ENCODE assay signal across 13 mouse cellular contexts in genomic region chr8:113581098-113581497, GRCm38 (mm10). TPM values are rescaled to one million over a fixed set of nuclear protein-coding genes. Genes with fewer than 3 reads are reported as not detected.
A peak's percentile ranks its signal among the peaks of the same experiment; 100 is the strongest.
DNase-seq lines count a peak whose midpoint lies in the region; ATAC-seq and TF ChIP-seq lines count a peak whose summit lies in the region.
"Had no signal": no experiment of that assay in that cellular context is flagged by ENCODE, and none has a peak within 500 bp of the region (broad histone marks: within the 10 kb centered on the region; RNA-seq: fewer than 3 reads in every experiment).

No protein-coding gene starts in this region.

- no peak overlapping the region for H3K9ac ChIP-seq in lung, embryonic 14.5 days
- H3K9ac ChIP-seq in lung, embryonic 16.5 days (ENCODE audit: low read length), result peak overlapping the region; percentile 14; the same call in 1 of the 2 replicates
- H3K9ac ChIP-seq in stomach, postnatal 0 days (ENCODE audit: low read length), result no peak overlapping the region
- H3K9ac ChIP-seq: kidney, embryonic 15.5 days had no signal

- TF ChIP-seq EP300 in stomach, postnatal 0 days (optimal IDR thresholded peaks at IDR 0.05), result no peak

- no peak overlapping the region for H3K4me3 ChIP-seq in lung, embryonic 14.5 days (ENCODE audit: low read depth, low read length)
- no peak overlapping the region for H3K4me3 ChIP-seq in lung, adult 2 months (replicated peaks; ENCODE audit: extremely low read depth, low read depth, low read length)
- H3K4me3 ChIP-seq in lung, embryonic 16.5 days (ENCODE audit: low read length), result no peak overlapping the region
- H3K4me3 ChIP-seq in stomach, postnatal 0 days (ENCODE audit: low read depth, low read length), result no peak overlapping the region
- H3K4me3 ChIP-seq: kidney, embryonic 15.5 days had no signal

- H3K36me3 ChIP-seq in lung, embryonic 14.5 days (ENCODE audit: insufficient read depth), result no peaks in the 10 kb centered on the region
- no peaks in the 10 kb centered on the region for H3K36me3 ChIP-seq in lung, embryonic 16.5 days (ENCODE audit: control insufficient read depth, insufficient read depth, low read length)
- H3K36me3 ChIP-seq in stomach, postnatal 0 days (ENCODE audit: control insufficient read depth, insufficient read depth, low read length), result no peaks in the 10 kb centered on the region
- H3K36me3 ChIP-seq: G1E; kidney, embryonic 15.5 days had no signal

- no peak for TF ChIP-seq POLR2A in lung, adult 2 months (IDR thresholded peaks at IDR 0.05; ENCODE audit: borderline replicate concordance, extremely low read depth, low read depth, low read length)

- peak; percentile 0 for DNase-seq in gastrocnemius, adult 18-20 months (ENCODE audit: low spot score)
- DNase-seq in gastrocnemius, postnatal 25 days, result no peak
- DNase-seq in lung, embryonic 14.5 days, result peak; percentile 36
- DNase-seq in lung, adult 2 months, result no peak
- peak; percentile 57 for DNase-seq in stomach, postnatal 0 days (ENCODE audit: low spot score)
- no peak for DNase-seq in cerebellum, adult 8-10 months
- DNase-seq: left cerebral cortex, postnatal 4 days; thymus, adult 18-20 months had no signal

- no peak overlapping the region for H3K27ac ChIP-seq in lung, embryonic 14.5 days (ENCODE audit: low read depth)
- H3K27ac ChIP-seq in lung, embryonic 16.5 days (ENCODE audit: low read length), result no peak overlapping the region
- no peak overlapping the region for H3K27ac ChIP-seq in stomach, postnatal 0 days (replicated peaks)
- H3K27ac ChIP-seq: kidney, embryonic 15.5 days had no signal

- no peak for TF ChIP-seq CTCF in lung, embryonic 14.5 days (IDR thresholded peaks at IDR 0.05; ENCODE audit: low read depth)
- no peak for TF ChIP-seq CTCF in lung, adult 2 months (IDR thresholded peaks at IDR 0.05; ENCODE audit: insufficient read depth, low read length)
- no peak for TF ChIP-seq CTCF in stomach, postnatal 0 days (IDR thresholded peaks at IDR 0.05; ENCODE audit: low read depth)

- WGBS in lung, embryonic 14.5 days, result 22% methylated on average over 10 of the region's 10 CpGs
- 10% methylated on average over 10 of the region's 10 CpGs for WGBS in lung, adult 2 months
- 15% methylated on average over 10 of the region's 10 CpGs for WGBS in lung, embryonic 16.5 days
- 35% methylated on average over 10 of the region's 10 CpGs for WGBS in stomach, postnatal 0 days

- H3K4me2 ChIP-seq in lung, embryonic 14.5 days, result no peak overlapping the region
- peak overlapping the region; percentile 5; the same call in 1 of the 2 replicates for H3K4me2 ChIP-seq in lung, embryonic 16.5 days (ENCODE audit: low read depth, low read length)
- no peak overlapping the region for H3K4me2 ChIP-seq in stomach, postnatal 0 days (replicated peaks; ENCODE audit: low read depth)
- H3K4me2 ChIP-seq: kidney, embryonic 15.5 days had no signal

- H3K4me1 ChIP-seq in lung, embryonic 14.5 days (ENCODE audit: insufficient read depth), result no peaks in the 10 kb centered on the region
- peaks cover 4% of the 10 kb centered on the region; the same call in 1 of the 2 replicates for H3K4me1 ChIP-seq in lung, adult 2 months (ENCODE audit: control insufficient read depth, insufficient read depth, low read length)
- H3K4me1 ChIP-seq in lung, embryonic 16.5 days (replicated peaks; ENCODE audit: control insufficient read depth, insufficient read depth, low read length), result peaks cover 12% of the 10 kb centered on the region
- no peaks in the 10 kb centered on the region for H3K4me1 ChIP-seq in stomach, postnatal 0 days (replicated peaks; ENCODE audit: control insufficient read depth, insufficient read depth)

- no peaks in the 10 kb centered on the region for H3K27me3 ChIP-seq in lung, embryonic 14.5 days (ENCODE audit: insufficient read depth, low read length)
- H3K27me3 ChIP-seq in lung, embryonic 16.5 days (ENCODE audit: control insufficient read depth, insufficient read depth, low read depth, low read length), result no peaks in the 10 kb centered on the region; the same call in 1 of the 2 replicates
- H3K27me3 ChIP-seq in stomach, postnatal 0 days (ENCODE audit: control insufficient read depth, insufficient read depth, low read length), result no peaks in the 10 kb centered on the region
- H3K27me3 ChIP-seq: kidney, embryonic 15.5 days had no signal

- no peaks in the 10 kb centered on the region for H3K9me3 ChIP-seq in lung, embryonic 14.5 days (ENCODE audit: low read depth, low read length)
- no peaks in the 10 kb centered on the region for H3K9me3 ChIP-seq in lung, embryonic 16.5 days (ENCODE audit: control insufficient read depth, low read length)
- no peaks in the 10 kb centered on the region for H3K9me3 ChIP-seq in stomach, postnatal 0 days (ENCODE audit: control insufficient read depth, low read length)
- H3K9me3 ChIP-seq: kidney, embryonic 15.5 days had no signal

- ATAC-seq in lung, embryonic 14.5 days (ENCODE audit: insufficient read depth), result no peak; the same call in 1 of the 2 replicates
- peak; percentile 65; the same call in 1 of the 2 replicates for ATAC-seq in lung, embryonic 16.5 days (ENCODE audit: low read depth)
- ATAC-seq in stomach, postnatal 0 days (ENCODE audit: low FRiP score, low TSS enrichment), result peak; percentile 77
- no peak for ATAC-seq in monocyte, adult 5-6 weeks (replicated peaks; ENCODE audit: insufficient number of reproducible peaks, low FRiP score, low TSS enrichment, poor library complexity, severe bottlenecking)
- ATAC-seq: hindbrain, embryonic 16.5 days had no signal

RNA-seq across cellular contexts. Expression of gene Mon1b, which starts 54.3 kb away (rescaled TPM):
- 1 to 10 TPM; 3.1 to 3.2 TPM for total RNA-seq in gastrocnemius, adult 18-20 months (2021)
- 1 to 10 TPM; 2.5 to 2.9 TPM for total RNA-seq in gastrocnemius, postnatal 25 days (2021)
- 9.8 and 10.5 TPM in 2 replicates for polyA plus RNA-seq in lung, embryonic 14.5 days (2014; fragmentation: Nextera tagmentation; extraction: Ambion mirVana)
- 9.5 and 10.9 TPM in 2 replicates for polyA plus RNA-seq in lung, adult 2 months (2012; rRNA removed)
- polyA plus RNA-seq in lung, embryonic 16.5 days (2015; fragmentation: Nextera tagmentation; extraction: Ambion mirVana), result 7.5 and 10.2 TPM in 2 replicates
- polyA plus RNA-seq in stomach, postnatal 0 days (2015; fragmentation: Nextera tagmentation; extraction: Ambion mirVana), result 3.1 and 3.7 TPM in 2 replicates
- total RNA-seq in monocyte, adult 5-6 weeks (2017), result 13.3 to 32.2 TPM (median 20.8 TPM) in 3 replicates

Comparison
In these comparisons a context has a peak if more than half of its experiments do, and no peak if none do; other contexts are left out.
1. DNase-seq: peak in gastrocnemius, adult 18-20 months (single experiment), lung, embryonic 14.5 days (single experiment) and stomach, postnatal 0 days (single experiment); none in gastrocnemius, postnatal 25 days (single experiment), lung, adult 2 months (single experiment) and cerebellum, adult 8-10 months (single experiment).
2. ATAC-seq: peak in lung, embryonic 16.5 days (single experiment) and stomach, postnatal 0 days (single experiment); none in lung, embryonic 14.5 days (single experiment) and monocyte, adult 5-6 weeks (single experiment).